Mouse (Mus musculus) limb, embryonic 12.5 days (tissue): ENCODE measurements around the gene Pld5. TPM values are rescaled to one million over a fixed set of nuclear protein-coding genes. Genes with fewer than 3 reads are reported as not detected.

Experiments used
- ATAC-seq: fragments of 200-750 bp; cut with Nextera tagmentation; 2 replicates; pipeline ENCODE4 v1.8.0; 2017; ENCODE audit warnings: low read depth, moderate TSS enrichment; ENCODE audit not compliant: insufficient number of reproducible peaks, insufficient read depth, low FRiP score, low TSS enrichment
- H3K27ac ChIP-seq: fragments of 300-500 bp; sonication (generic); 2 replicates; pipeline ENCODE4 v1.5.1; 2016; ENCODE audit warnings: mild to moderate bottlenecking, moderate library complexity
- H3K27me3 ChIP-seq: fragments of 300-500 bp; sonication (generic); 2 replicates; pipeline ENCODE4 v1.6.1; 2016; ENCODE audit warnings: mild to moderate bottlenecking, moderate library complexity
- H3K36me3 ChIP-seq: fragments of 300-500 bp; sonication (generic); 2 replicates; pipeline ENCODE4 v1.6.1; 2016; ENCODE audit warnings: mild to moderate bottlenecking, moderate library complexity
- H3K4me1 ChIP-seq: fragments of 300-500 bp; sonication (generic); replicated peaks from 2 replicates; pipeline ENCODE4 v1.6.1; 2016
- H3K4me2 ChIP-seq: fragments of 300-500 bp; sonication (generic); 2 replicates; pipeline ENCODE4 v1.6.1; 2016; ENCODE audit warnings: mild to moderate bottlenecking, moderate library complexity
- H3K4me3 ChIP-seq: fragments of 300-500 bp; sonication (generic); replicated peaks from 2 replicates; pipeline ENCODE4 v1.5.1; 2016; ENCODE audit warnings: mild to moderate bottlenecking
- H3K9ac ChIP-seq: fragments of 300-500 bp; sonication (generic); replicated peaks from 2 replicates; pipeline ENCODE4 v1.6.1; 2016; ENCODE audit warnings: mild to moderate bottlenecking, moderate library complexity
- H3K9me3 ChIP-seq: fragments of 300-500 bp; sonication (generic); 2 replicates; pipeline ENCODE4 v1.6.1; 2016; ENCODE audit warnings: mild to moderate bottlenecking, moderate library complexity
- WGBS: fragments of 180-500 bp; shearing (Covaris S2); methylation state at CpG from one replicate; pipeline ENCODE4 v1.1.7; 2016; 5-methylcytosine and 5-hydroxymethylcytosine counted together
- polyA plus RNA-seq: library from polyadenylated mRNA; unstranded; fragments of >200 nt; fragmentation: Nextera tagmentation; extraction: Ambion mirVana; gene quantifications from 2 replicates; pipeline ENCODE4 v1.2.1, GENCODE M21; 2016

Gene Pld5
- polyA plus RNA-seq, 1 experiment from 2014 or later, result 0.48 TPM

- WGBS, result 78% methylated on average over 2 of the region's 2 CpGs
- no peak overlapping the region for H3K4me3 ChIP-seq
- no peak for ATAC-seq
- no peak overlapping the region for H3K4me2 ChIP-seq
- no peaks in the 10 kb centered on the region for H3K9me3 ChIP-seq
- H3K27ac ChIP-seq, result no peak overlapping the region
- no peaks in the 10 kb centered on the region for H3K36me3 ChIP-seq
- no peaks in the 10 kb centered on the region; the same call in 1 of the 2 replicates for H3K27me3 ChIP-seq
- H3K9ac ChIP-seq, result no peak overlapping the region
- H3K4me1 ChIP-seq, result no peaks in the 10 kb centered on the region
These were observed 108.0 kb downstream of the Pld5 start for GRCm38 (mm10) chr1:176167114-176167513.

- Histone ChIP-seq H3K27me3 (no peaks in the 10 kb centered on the region), H3K9ac (no peak overlapping the region), H3K4me2 (no peak overlapping the region), H3K36me3 (no peaks in the 10 kb centered on the region), H3K4me3 (no peak overlapping the region), H3K4me1 (no peaks in the 10 kb centered on the region), H3K27ac (no peak overlapping the region), H3K9me3 (no peaks in the 10 kb centered on the region)
- ATAC-seq, result no peak
- 82% methylated on average over 6 of the region's 6 CpGs for WGBS
These were observed 129.8 kb downstream of the Pld5 start for GRCm38 (mm10) chr1:176145306-176145705.

GRCm38 (mm10) chr1:176134379-176134778, 140.7 kb downstream of the Pld5 start:
- Histone ChIP-seq H3K9ac (no peak overlapping the region), H3K4me2 (no peak overlapping the region), H3K36me3 (no peaks in the 10 kb centered on the region), H3K27ac (no peak overlapping the region), H3K9me3 (no peaks in the 10 kb centered on the region), H3K4me3 (no peak overlapping the region), H3K4me1 (no peaks in the 10 kb centered on the region), H3K27me3 (no peaks in the 10 kb centered on the region; the same call in 1 of the 2 replicates)
- WGBS, result 89% methylated on average over 8 of the region's 8 CpGs
- no peak for ATAC-seq

GRCm38 (mm10) chr1:176125771-176126170, 149.3 kb downstream of the Pld5 start:
- no peaks in the 10 kb centered on the region for H3K36me3 ChIP-seq
- WGBS, result 71% methylated on average over 2 of the region's 2 CpGs
- no peak overlapping the region for H3K4me3 ChIP-seq
- H3K27me3 ChIP-seq, result no peaks in the 10 kb centered on the region
- H3K9ac ChIP-seq, result no peak overlapping the region
- H3K4me2 ChIP-seq, result no peak overlapping the region
- no peaks in the 10 kb centered on the region for H3K4me1 ChIP-seq
- ATAC-seq, result no peak
- no peak overlapping the region for H3K27ac ChIP-seq
- H3K9me3 ChIP-seq, result no peaks in the 10 kb centered on the region

GRCm38 (mm10) chr1:176124441-176124840, 150.7 kb downstream of the Pld5 start:
- Histone ChIP-seq H3K4me1 (no peaks in the 10 kb centered on the region), H3K4me3 (no peak overlapping the region), H3K4me2 (no peak overlapping the region), H3K27ac (no peak overlapping the region), H3K27me3 (no peaks in the 10 kb centered on the region), H3K9ac (no peak overlapping the region), H3K36me3 (no peaks in the 10 kb centered on the region), H3K9me3 (no peaks in the 10 kb centered on the region)
- no peak for ATAC-seq
- 81% methylated on average over 8 of the region's 8 CpGs for WGBS

- no peaks in the 10 kb centered on the region for H3K4me1 ChIP-seq
These were observed 151.3 kb downstream of the Pld5 start for GRCm38 (mm10) chr1:176123781-176124180.

GRCm38 (mm10) chr1:176115604-176116003, 159.5 kb downstream of the Pld5 start:
- H3K27ac ChIP-seq, result no peak overlapping the region
- no peaks in the 10 kb centered on the region for H3K4me1 ChIP-seq
- ATAC-seq, result no peak
- H3K4me3 ChIP-seq, result no peak overlapping the region
- H3K9me3 ChIP-seq, result no peaks in the 10 kb centered on the region
- no peaks in the 10 kb centered on the region for H3K27me3 ChIP-seq
- H3K9ac ChIP-seq, result no peak overlapping the region
- H3K4me2 ChIP-seq, result no peak overlapping the region
- 86% methylated on average over 4 of the region's 4 CpGs for WGBS
- no peaks in the 10 kb centered on the region for H3K36me3 ChIP-seq

More at GRCm38 (mm10) chr1:176123781-176124180, 151.3 kb downstream of the Pld5 start:
- H3K27ac ChIP-seq, result no peak overlapping the region
- no peak overlapping the region for H3K4me3 ChIP-seq
- WGBS, result 41% methylated on average over 2 of the region's 2 CpGs
- no peaks in the 10 kb centered on the region for H3K36me3 ChIP-seq
- no peaks in the 10 kb centered on the region for H3K9me3 ChIP-seq
- H3K4me2 ChIP-seq, result no peak overlapping the region
- no peak overlapping the region for H3K9ac ChIP-seq
- no peak for ATAC-seq
- no peaks in the 10 kb centered on the region for H3K27me3 ChIP-seq

GRCm38 (mm10) chr1:176098685-176099320, 176.3 kb downstream of the Pld5 start:
- Histone ChIP-seq H3K27me3 (no peaks in the 10 kb centered on the region), H3K4me3 (no peak overlapping the region), H3K9ac (no peak overlapping the region), H3K4me2 (no peak overlapping the region), H3K27ac (no peak overlapping the region), H3K4me1 (no peaks in the 10 kb centered on the region), H3K36me3 (no peaks in the 10 kb centered on the region), H3K9me3 (no peaks in the 10 kb centered on the region)
- 0 out of 2 replicates have a peak, but pooled peaks have one; percentile 56 for ATAC-seq
- WGBS, result 16% methylated on average over 7 of the region's 7 CpGs

GRCm38 (mm10) chr1:176092119-176092518, 183.0 kb downstream of the Pld5 start:
- no peak overlapping the region for H3K9ac ChIP-seq
- H3K4me3 ChIP-seq, result no peak overlapping the region
- H3K4me2 ChIP-seq, result no peak overlapping the region
- no peak overlapping the region for H3K27ac ChIP-seq
- 55% methylated on average over 2 of the region's 2 CpGs for WGBS
- H3K9me3 ChIP-seq, result no peaks in the 10 kb centered on the region
- no peak for ATAC-seq
- no peaks in the 10 kb centered on the region for H3K27me3 ChIP-seq
- H3K4me1 ChIP-seq, result peaks cover 7% of the 10 kb centered on the region; the same call in 1 of the 2 replicates
- no peaks in the 10 kb centered on the region for H3K36me3 ChIP-seq

- no peak for ATAC-seq
- 91% methylated on average over 3 of the region's 3 CpGs for WGBS
- H3K4me3 ChIP-seq, result no peak overlapping the region
- H3K9me3 ChIP-seq, result no peaks in the 10 kb centered on the region
- H3K4me1 ChIP-seq, result peaks cover 7% of the 10 kb centered on the region; the same call in 1 of the 2 replicates
- no peaks in the 10 kb centered on the region for H3K36me3 ChIP-seq
- H3K27me3 ChIP-seq, result no peaks in the 10 kb centered on the region
- no peak overlapping the region for H3K27ac ChIP-seq
- H3K4me2 ChIP-seq, result no peak overlapping the region
- H3K9ac ChIP-seq, result no peak overlapping the region
These were observed 185.7 kb downstream of the Pld5 start for GRCm38 (mm10) chr1:176089382-176089781.

GRCm38 (mm10) chr1:176085952-176086648, 189.0 kb downstream of the Pld5 start:
- no peak overlapping the region for H3K4me2 ChIP-seq
- no peaks in the 10 kb centered on the region for H3K27me3 ChIP-seq
- H3K4me1 ChIP-seq, result no peaks in the 10 kb centered on the region; the same call in 1 of the 2 replicates
- no peaks in the 10 kb centered on the region for H3K36me3 ChIP-seq
- ATAC-seq, result no peak
- H3K9me3 ChIP-seq, result no peaks in the 10 kb centered on the region
- no peak overlapping the region for H3K9ac ChIP-seq
- H3K4me3 ChIP-seq, result no peak overlapping the region
- H3K27ac ChIP-seq, result no peak overlapping the region
- 77% methylated on average over 13 of the region's 13 CpGs for WGBS
